Mouse (Mus musculus) T-helper 2 cell (primary cell): ENCODE measurements at regions not wholly inside any gene's neighbourhood (a gene's known extent, or its start where the extent isn't known, plus 50 kb on each side); places are given as distances from the start of the nearest gene placed in this dataset.
"Not testable (repeated sequence)": the region's sequence is repeated elsewhere in the genome, so short reads cannot be mapped to it uniquely, and the experiment has no call there.

Experiments used
- in situ Hi-C: fragments of 300-600 bp; cut with MboI, MseI; formaldehyde crosslinking; loops from one replicate; pipeline ENCODE4 v1.15.1; 2025; ENCODE audit warnings: high pct_unique_total_duplicates

GRCm38 (mm10) chr2:123887587-123887986 lies 202.2 kb upstream of the Sema6d start:
- in situ Hi-C loops: no loop called here

GRCm38 (mm10) chr2:123911921-123912320 lies 177.8 kb upstream of the Sema6d start:
- in situ Hi-C loops: not testable (repeated sequence)

GRCm38 (mm10) chr2:123914021-123914420 lies 175.7 kb upstream of the Sema6d start:
- in situ Hi-C loops: no loop called here

GRCm38 (mm10) chr2:123920418-123920817 lies 169.4 kb upstream of the Sema6d start:
- in situ Hi-C loops: loop anchor here (10.0 kb wide), 1 partner anchor 1474 kb away; no protein-coding TSS in a partner anchor

- in situ Hi-C loops: loop anchor here (10.0 kb wide), 1 partner anchor 1467 kb away; no protein-coding TSS in a partner anchor
Observed at GRCm38 (mm10) chr2:123928066-123928465, 161.7 kb upstream of the Sema6d start.

GRCm38 (mm10) chr2:123936896-123937295 lies 152.9 kb upstream of the Sema6d start:
- in situ Hi-C loops: no loop called here

- in situ Hi-C loops: no loop called here
Observed at GRCm38 (mm10) chr2:123963606-123964005, 126.2 kb upstream of the Sema6d start.

GRCm38 (mm10) chr2:124003507-124003906 lies 86.3 kb upstream of the Sema6d start:
- in situ Hi-C loops: no loop called here

GRCm38 (mm10) chr2:124015542-124015941 lies 74.2 kb upstream of the Sema6d start:
- in situ Hi-C loops: loop anchor here (5.0 kb wide), 1 partner anchor 488 kb away; no protein-coding TSS in a partner anchor
